16 mouse cellular contexts compared by ENCODE assay signal in genomic region chr7:49821370-49821769, GRCm38 (mm10).
"Had no signal": no experiment of that assay in that cellular context is flagged by ENCODE, and none has a peak within 500 bp of the region (broad histone marks: within the 10 kb centered on the region; RNA-seq: fewer than 3 reads in every experiment).

No protein-coding gene starts in this region.

- H3K27me3 ChIP-seq: megakaryocyte, embryonic 14.5 days; midbrain, embryonic 13.5 days; midbrain, embryonic 15.5 days; stomach, embryonic 15.5 days had no signal

- ATAC-seq: midbrain, embryonic 13.5 days; midbrain, embryonic 15.5 days had no signal

- H3K9ac ChIP-seq: liver, embryonic 14.5 days; lung, embryonic 14.5 days; midbrain, embryonic 13.5 days; midbrain, embryonic 15.5 days; stomach, embryonic 15.5 days had no signal

- H3K4me2 ChIP-seq: lung, embryonic 14.5 days; midbrain, embryonic 11.5 days; midbrain, embryonic 13.5 days; midbrain, embryonic 15.5 days; stomach, embryonic 15.5 days had no signal

- DNase-seq: lung, adult 18-20 months; lung, embryonic 14.5 days; lung, postnatal 10 days; lung, postnatal 36 days; right cerebral cortex, postnatal 14 days; thymus, adult 2 months; thymus, postnatal 25 days; thymus, postnatal 4 days had no signal

- H3K4me1 ChIP-seq: stomach, embryonic 15.5 days had no signal

- H3K27ac ChIP-seq: liver, embryonic 14.5 days; macrophage; midbrain, embryonic 13.5 days; stomach, embryonic 15.5 days; stomach, postnatal 0 days had no signal

- H3K4me3 ChIP-seq: megakaryocyte, embryonic 14.5 days; midbrain, embryonic 13.5 days; midbrain, embryonic 15.5 days; stomach, embryonic 15.5 days had no signal

- H3K9me3 ChIP-seq: megakaryocyte, embryonic 14.5 days; midbrain, embryonic 13.5 days; midbrain, embryonic 15.5 days; stomach, embryonic 15.5 days had no signal
